Mouse (Mus musculus) G1E (cell line): ENCODE measurements around the gene Fbxo47.

Experiments used
- CTCF ChIP-seq: IDR thresholded peaks from 2 replicates; pipeline ENCODE4 v1.5.1; 2012; ENCODE audit warnings: low read depth, low read length, inconsistent platforms, mixed read lengths
- GATA1 ChIP-seq: IDR thresholded peaks from 2 replicates; pipeline ENCODE4 v1.6.1; 2012; ENCODE audit warnings: borderline replicate concordance, low read length, inconsistent platforms, mixed read lengths
- GATA2 ChIP-seq: IDR thresholded peaks from 2 replicates; pipeline ENCODE4 v1.6.1; 2012; ENCODE audit warnings: low read depth, low read length, inconsistent platforms, borderline replicate concordance
- POLR2AphosphoS5 ChIP-seq: IDR thresholded peaks from 2 replicates; pipeline ENCODE4 v1.6.1; 2012; ENCODE audit warnings: low read depth, low read length, inconsistent platforms; ENCODE audit not compliant: insufficient replicate concordance
- TAL1 ChIP-seq: conservative IDR thresholded peaks from 2 replicates; pipeline ENCODE4 v1.6.1; 2012; ENCODE audit warnings: low read depth, low read length, inconsistent platforms, mixed read lengths

GRCm38 (mm10) chr11:97885296-97885915 is 1.5 kb upstream of the Fbxo47 start:
- TF ChIP-seq CTCF (no peak), TAL1 (no peak), GATA1 (no peak), POLR2AphosphoS5 (no peak), GATA2 (no peak)
